Mouse (Mus musculus) T-helper 17 cell (primary cell): ENCODE measurements around the gene Mgea5.

Experiments used
- in situ Hi-C, 2 experiments: fragments of 300-600 bp; cut with MboI, MseI; formaldehyde crosslinking; loops; 1 replicate in 1 of 2; 2 replicates in 1 of 2; pipeline ENCODE4 v1.15.1; 2025; ENCODE audit warnings: high pct_unique_total_duplicates in 2 of 2

Gene Mgea5

DNA sequence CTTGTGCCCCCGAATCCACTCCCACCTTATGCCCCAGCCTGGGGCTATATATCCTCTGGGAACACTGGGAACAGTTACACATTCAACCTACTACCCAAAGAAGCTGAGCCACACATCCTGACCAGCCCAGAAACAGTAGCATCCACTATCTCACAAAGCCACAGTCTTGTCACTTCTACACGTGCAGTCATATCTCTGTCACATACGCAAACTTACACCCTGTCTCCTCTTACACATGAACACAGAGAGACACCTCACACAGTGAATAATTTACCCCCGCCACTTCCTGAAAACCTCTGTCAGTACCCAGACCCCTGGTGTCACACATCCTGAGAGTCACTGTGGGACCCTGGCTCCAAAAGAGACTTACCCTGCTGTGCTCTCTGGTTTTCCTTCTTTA is 19.1 kb upstream of the Mgea5 start:
- in situ Hi-C loops, result loop anchor here in 1 of 2 experiments (25.0 kb wide), 1 partner anchor 210 kb away; the partner anchor contains the start of gene Hps6

DNA sequence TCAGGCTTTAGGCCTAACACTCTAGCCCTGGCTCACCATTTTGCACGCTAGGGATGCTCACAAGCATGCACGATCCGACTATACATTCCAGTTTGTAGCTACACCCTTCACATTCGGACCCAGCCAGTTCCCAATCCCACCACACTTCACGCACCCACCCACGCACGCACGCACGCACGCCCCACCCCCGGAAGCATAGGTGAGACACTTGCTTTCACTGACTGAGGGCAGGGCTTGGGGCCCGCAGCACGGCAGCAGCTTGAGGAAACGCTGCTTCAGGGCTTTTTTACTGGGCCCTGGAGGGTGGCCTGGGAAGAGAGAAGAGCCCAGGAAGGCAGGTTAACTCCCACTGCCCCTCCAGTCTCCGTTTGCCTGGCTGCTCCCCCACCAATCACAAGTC is 13.2 kb upstream of the Mgea5 start:
- in situ Hi-C loops, result loop anchor here in 1 of 2 experiments (25.0 kb wide), 1 partner anchor 1265 kb away; the partner anchor contains the start of genes Pcgf6 and Taf5

DNA sequence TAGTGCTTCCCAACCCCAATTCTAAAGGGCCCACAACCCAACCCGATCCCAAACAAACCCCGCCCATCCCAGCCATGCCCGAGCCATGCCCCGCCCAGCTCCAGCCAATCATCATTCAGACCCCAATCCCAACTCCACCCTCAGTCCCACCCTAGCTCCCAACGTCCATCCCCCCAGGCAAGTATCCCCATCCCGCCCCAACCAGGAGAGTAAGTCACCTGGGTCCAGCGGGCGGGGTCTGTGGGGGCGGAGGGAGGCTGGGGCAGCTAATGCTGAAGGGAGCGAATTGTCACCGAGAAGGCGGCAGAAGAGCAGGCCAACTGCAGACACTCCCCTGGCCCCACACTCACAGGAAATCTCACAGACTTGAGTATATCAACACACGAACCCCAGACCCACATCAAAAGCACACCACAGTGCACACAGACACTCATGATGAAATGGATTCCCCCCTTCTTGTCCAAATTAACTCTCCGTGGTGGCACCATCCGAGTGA is 12.5 kb upstream of the Mgea5 start:
- in situ Hi-C loops, result loop anchor here in 1 of 2 experiments (25.0 kb wide), 1 partner anchor 1266 kb away; the partner anchor contains the start of genes Pcgf6 and Taf5

GRCm38 (mm10) chr19:45795406-45795944 is 11.8 kb upstream of the Mgea5 start:
- in situ Hi-C loops, result loop anchor here in 1 of 2 experiments (25.0 kb wide), 1 partner anchor 1267 kb away; the partner anchor contains the start of genes Pcgf6 and Taf5

GRCm38 (mm10) chr19:45794718-45795117 is 11.1 kb upstream of the Mgea5 start:
- in situ Hi-C loops, result loop anchor here in 1 of 2 experiments (25.0 kb wide), 1 partner anchor 1268 kb away; the partner anchor contains the start of genes Pcgf6 and Taf5

DNA sequence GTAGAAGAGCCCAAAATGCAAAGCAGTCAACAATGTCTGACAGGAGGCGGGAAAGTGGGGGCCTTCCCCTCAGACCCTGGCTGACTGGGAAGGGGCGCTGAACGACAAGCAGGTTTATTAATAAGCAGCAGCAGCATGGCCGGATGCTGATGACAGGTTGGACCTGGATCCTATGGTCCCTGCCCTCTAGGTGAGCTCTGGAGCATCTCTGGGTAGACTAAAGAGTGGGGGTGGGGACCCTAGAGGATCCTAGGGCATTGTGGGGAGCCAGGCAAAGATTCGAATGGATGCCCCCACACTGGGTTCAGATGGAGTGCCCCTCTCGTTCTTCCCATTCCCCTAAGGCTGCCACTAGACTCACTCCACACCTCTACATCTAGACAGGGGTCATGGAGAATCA is 8.8 kb upstream of the Mgea5 start:
- in situ Hi-C loops, result loop anchor here in 1 of 2 experiments (25.0 kb wide), 1 partner anchor 1270 kb away; the partner anchor contains the start of genes Pcgf6 and Taf5

GRCm38 (mm10) chr19:45789888-45790874 is 6.5 kb upstream of the Mgea5 start:
- in situ Hi-C loops, result loop anchor here in 1 of 2 experiments (25.0 kb wide), 1 partner anchor 1272 kb away; the partner anchor contains the start of genes Pcgf6 and Taf5

DNA sequence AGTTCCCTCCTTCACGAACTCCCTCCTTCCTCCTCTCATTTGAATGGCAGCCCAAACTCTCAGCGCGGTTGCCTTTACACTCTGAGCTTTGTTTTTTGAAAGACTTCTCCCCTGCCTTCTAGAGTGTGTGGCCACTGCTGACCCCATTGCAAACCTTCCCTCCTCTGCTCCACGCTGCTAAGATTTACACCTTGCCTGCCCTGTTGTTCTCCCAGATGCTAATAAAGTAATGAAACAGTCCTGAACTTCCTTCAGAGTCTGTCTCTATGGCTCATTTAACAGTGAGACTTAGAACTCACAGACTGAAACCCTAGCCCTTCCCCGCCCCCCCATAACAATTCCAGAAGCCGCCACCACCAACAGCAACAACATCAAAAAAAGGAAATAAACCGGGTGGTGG is 5.7 kb upstream of the Mgea5 start:
- in situ Hi-C loops, result loop anchor here in 1 of 2 experiments (25.0 kb wide), 1 partner anchor 1273 kb away; the partner anchor contains the start of genes Pcgf6 and Taf5

- in situ Hi-C loops, result loop anchor here in 1 of 2 experiments (25.0 kb wide), 1 partner anchor 1274 kb away; the partner anchor contains the start of genes Pcgf6 and Taf5
Observed at GRCm38 (mm10) chr19:45788337-45788736, 4.7 kb upstream of the Mgea5 start.

DNA sequence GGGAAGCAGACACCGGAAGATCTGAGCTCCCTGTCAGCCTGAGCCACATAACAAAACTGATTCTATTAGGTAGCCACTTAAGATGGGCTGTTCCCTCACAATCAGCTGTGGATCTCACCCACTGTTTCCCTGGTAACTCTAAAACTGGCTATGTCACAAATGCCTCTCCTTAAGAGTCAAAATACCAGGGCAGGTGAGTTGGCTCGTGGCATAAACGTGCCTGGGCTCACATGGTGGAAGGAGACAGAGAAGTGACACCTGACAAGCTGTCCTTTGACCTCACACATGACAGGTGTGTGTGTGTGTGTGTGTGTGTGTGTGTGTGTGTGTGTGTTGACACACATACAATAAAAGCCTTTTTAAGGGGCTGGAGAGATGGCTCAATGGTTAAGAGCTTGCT is 3.8 kb upstream of the Mgea5 start:
- in situ Hi-C loops, result loop anchor here in 1 of 2 experiments (25.0 kb wide), 1 partner anchor 1275 kb away; the partner anchor contains the start of genes Pcgf6 and Taf5

DNA sequence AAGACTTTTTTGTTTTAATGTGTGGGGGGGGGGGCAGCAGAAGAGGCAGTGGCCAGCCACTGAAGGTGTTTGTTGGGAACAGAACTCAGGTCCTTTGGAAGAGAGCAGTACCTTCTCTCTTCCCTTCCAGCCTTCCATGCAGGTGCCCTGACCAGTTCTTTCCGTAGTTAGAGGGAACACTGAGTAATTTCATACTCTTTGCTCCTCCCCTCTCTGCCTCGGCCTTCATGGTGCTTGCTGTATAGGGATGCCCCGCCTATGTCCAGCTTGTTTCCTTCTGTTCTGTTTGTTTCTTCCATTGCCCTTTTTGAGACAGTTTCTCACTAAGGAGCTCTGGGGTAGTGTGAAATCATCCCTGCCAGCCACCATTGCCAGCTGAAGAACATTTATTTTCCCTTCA is 1.8 kb upstream of the Mgea5 start:
- in situ Hi-C loops, result loop anchor here in 1 of 2 experiments (25.0 kb wide), 1 partner anchor 1277 kb away; the partner anchor contains the start of genes Pcgf6 and Taf5

DNA sequence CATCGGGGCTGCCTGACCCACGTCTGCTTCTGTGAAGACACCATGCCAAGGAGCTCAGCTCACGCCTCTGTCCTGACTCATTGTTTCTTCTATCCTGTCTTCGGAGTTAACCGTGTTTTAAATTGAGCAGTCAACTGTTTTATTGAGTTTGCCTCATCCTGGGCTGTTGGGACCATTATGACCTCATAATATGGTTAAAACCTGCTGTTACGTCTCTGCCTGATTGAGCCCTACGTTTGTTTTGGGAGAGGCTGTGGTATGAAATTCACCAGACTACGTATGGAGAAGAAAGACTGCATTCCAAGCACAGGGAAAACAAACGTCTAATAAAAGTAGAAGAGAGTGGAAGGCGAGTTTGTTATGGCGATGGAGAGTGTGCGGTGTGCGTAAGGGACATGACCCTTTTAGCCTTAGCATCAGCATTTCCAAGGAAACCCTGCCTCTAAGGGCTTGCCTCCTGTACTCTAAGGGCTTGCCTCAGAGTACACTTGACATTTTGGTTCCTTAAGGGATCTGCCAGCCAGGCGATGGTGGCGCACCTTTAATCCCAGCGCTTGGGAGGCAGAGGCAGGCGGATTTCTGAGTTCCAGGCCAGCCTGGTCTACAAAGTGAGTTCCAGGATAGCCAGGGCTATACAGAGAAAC is 418 bp upstream of the Mgea5 start:
- in situ Hi-C loops, result loop anchor here in 1 of 2 experiments (25.0 kb wide), 1 partner anchor 1278 kb away; the partner anchor contains the start of genes Pcgf6 and Taf5

- in situ Hi-C loops, result loop anchor here in 1 of 2 experiments (25.0 kb wide), 1 partner anchor 1280 kb away; the partner anchor contains the start of genes Pcgf6 and Taf5
Observed at GRCm38 (mm10) chr19:45782315-45783001, 1.2 kb downstream of the Mgea5 start.

DNA sequence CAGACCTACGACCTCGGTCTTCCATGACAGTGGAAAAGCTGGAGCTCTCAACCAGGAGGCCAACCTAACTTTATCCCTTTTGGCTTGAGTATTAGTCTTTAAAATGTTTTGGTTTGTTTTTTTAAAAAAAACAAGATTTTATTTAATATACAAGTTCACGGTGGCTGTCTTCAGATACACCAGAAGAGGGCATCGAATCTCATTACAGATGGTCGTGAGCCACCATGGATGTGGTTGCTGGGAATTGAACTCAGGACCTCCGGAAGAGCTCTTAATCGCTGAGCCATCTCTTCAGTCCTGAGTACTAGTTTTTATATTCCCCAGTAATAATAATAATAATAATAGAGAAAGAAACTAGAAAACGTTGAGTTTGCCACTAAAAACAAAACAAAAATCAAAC is 2.0 kb downstream of the Mgea5 start:
- in situ Hi-C loops, result loop anchor here in 1 of 2 experiments (25.0 kb wide), 1 partner anchor 1281 kb away; the partner anchor contains the start of genes Pcgf6 and Taf5

DNA sequence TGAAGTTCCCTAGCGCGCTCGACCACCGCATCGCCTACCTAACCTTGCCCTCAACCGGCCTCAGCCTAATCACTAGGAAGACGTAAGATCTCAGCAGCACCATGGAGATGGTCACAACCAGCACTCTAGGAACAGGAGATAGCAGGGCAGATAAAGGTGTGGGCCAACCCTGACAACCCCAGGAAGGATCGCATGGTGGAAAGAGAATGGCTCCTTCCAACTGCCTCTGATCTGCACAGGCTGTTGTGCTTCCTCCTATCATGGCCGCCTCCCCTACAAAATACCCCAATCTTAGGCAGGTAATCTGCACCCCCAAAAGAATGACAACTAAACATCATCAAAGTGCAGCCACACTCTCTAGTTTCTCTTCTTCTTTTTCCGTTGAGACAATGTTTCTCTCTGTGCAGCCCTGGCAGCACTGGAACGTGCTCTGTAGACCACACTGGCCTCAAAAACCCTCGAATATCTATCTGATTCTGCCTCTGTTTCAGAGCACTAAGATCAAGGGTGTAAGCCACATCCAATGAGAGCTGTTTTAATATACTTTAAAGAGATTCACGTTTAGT is 3.2 kb downstream of the Mgea5 start:
- in situ Hi-C loops, result loop anchor here in 1 of 2 experiments (25.0 kb wide), 1 partner anchor 1282 kb away; the partner anchor contains the start of genes Pcgf6 and Taf5

DNA sequence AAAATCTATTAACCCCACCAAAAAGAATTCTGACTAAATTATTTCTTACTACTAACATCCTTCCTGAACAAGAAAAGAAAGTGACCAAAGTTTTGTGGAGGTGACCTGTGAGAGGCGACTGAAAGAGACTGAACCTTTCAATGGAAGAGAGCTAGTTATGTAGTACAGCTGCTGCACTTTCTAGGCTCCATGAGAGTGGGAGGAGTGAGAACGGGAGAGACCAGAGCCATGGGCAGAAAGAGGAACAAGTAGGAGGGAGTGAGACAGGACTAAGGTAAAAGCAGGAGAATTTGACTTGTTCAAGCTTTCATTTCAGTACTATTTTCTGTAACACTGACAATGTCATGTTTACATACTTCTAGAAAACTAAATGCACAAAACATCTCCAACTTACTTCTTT is 8.2 kb downstream of the Mgea5 start:
- in situ Hi-C loops, result loop anchor here (10.0 to 25.0 kb wide), 2 partner anchors 1287 to 1511 kb away; partner anchors contain the start of genes Pcgf6 (in 1 of the 2) and Taf5 (in 1 of the 2)

GRCm38 (mm10) chr19:45771501-45771900 is 12.1 kb downstream of the Mgea5 start:
- in situ Hi-C loops, result loop anchor here in 1 of 2 experiments (5.0 to 10.0 kb wide), 2 partner anchors 1321 to 1507 kb away; partner anchors contain the start of genes Pdcd11 and Usmg5

DNA sequence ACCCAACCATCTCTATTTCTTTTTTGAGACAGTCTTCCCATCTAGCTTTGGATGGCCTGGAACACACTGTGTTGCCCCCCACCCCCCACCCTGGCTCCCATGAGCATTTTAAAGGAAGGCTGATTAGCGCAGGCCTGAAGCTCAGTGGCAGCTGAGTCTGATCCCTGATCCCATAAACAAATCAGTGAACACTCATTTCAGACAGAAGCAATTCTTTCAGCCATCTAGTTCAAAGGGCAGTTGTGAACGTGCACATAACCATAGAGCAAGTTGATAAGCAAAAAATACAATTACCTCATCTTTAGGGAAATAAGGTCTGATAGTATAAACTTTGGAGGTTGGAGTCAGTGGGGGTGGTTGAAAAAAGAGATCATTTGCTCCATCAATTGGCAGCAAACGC is 22.8 kb downstream of the Mgea5 start:
- in situ Hi-C loops, result no loop called here

GRCm38 (mm10) chr19:45758671-45759070 is 25.0 kb downstream of the Mgea5 start:
- in situ Hi-C loops, result no loop called here
